Mouse (Mus musculus) forebrain, embryonic 16.5 days (tissue): ENCODE results near the gene Eps8. TPM values are rescaled to one million over a fixed set of nuclear protein-coding genes. Genes with fewer than 3 reads are reported as not detected.
"Not testable (repeated sequence)": the region's sequence is repeated elsewhere in the genome, so short reads cannot be mapped to it uniquely, and the experiment has no call there.

Experiments
- ATAC-seq: fragments of 200-750 bp; cut with Nextera tagmentation; 2 replicates; pipeline ENCODE4 v1.8.0; 2017; ENCODE audit warnings: mild to moderate bottlenecking, moderate library complexity
- H3K27ac ChIP-seq: fragments of 300-500 bp; sonication (generic); 2 replicates; pipeline ENCODE4 v1.5.1; 2014; ENCODE audit warnings: low read length, control low read depth
- H3K27me3 ChIP-seq: fragments of 300-500 bp; sonication (generic); replicated peaks from 2 replicates; pipeline ENCODE4 v1.6.1; 2014; ENCODE audit warnings: low read length; ENCODE audit not compliant: control insufficient read depth, insufficient read depth
- H3K36me3 ChIP-seq: fragments of 300-500 bp; sonication (generic); 2 replicates; pipeline ENCODE4 v1.6.1; 2014; ENCODE audit not compliant: control insufficient read depth, insufficient read depth
- H3K4me1 ChIP-seq: fragments of 300-500 bp; sonication (generic); replicated peaks from 2 replicates; pipeline ENCODE4 v1.6.1; 2014; ENCODE audit warnings: low read length; ENCODE audit not compliant: control insufficient read depth, insufficient read depth
- H3K4me2 ChIP-seq: fragments of 300-500 bp; sonication (generic); 2 replicates; pipeline ENCODE4 v1.6.1; 2014; ENCODE audit warnings: mild to moderate bottlenecking, low read length, control low read depth
- H3K4me3 ChIP-seq: fragments of 300-500 bp; sonication (generic); replicated peaks from 2 replicates; pipeline ENCODE4 v1.5.1; 2014; ENCODE audit warnings: mild to moderate bottlenecking, low read length, control low read depth
- H3K9ac ChIP-seq: fragments of 300-500 bp; sonication (generic); replicated peaks from 2 replicates; pipeline ENCODE4 v1.6.1; 2014; ENCODE audit warnings: low read depth, low read length, control low read depth
- H3K9me3 ChIP-seq: fragments of 300-500 bp; sonication (generic); 2 replicates; pipeline ENCODE4 v1.6.1; 2016; ENCODE audit warnings: low read length; ENCODE audit not compliant: control insufficient read depth
- WGBS: fragments of 180-500 bp; shearing (Covaris S2); extraction: QIAGEN DNeasy Blood & Tissue Kit; methylation state at CpG from one replicate; pipeline ENCODE4 v1.1.7; 2014; 5-methylcytosine and 5-hydroxymethylcytosine counted together
- polyA plus RNA-seq: library from polyadenylated mRNA; unstranded; fragments of >200 nt; fragmentation: Nextera tagmentation; extraction: Ambion mirVana; gene quantifications from 2 replicates; pipeline ENCODE4 v1.2.1, GENCODE M21; 2015

The Eps8 gene
- polyA plus RNA-seq, 1 experiment from 2014 or later: 20.9 TPM

- 7% methylated on average over 10 of the region's 10 CpGs for WGBS
- H3K4me3 ChIP-seq: no peak overlapping the region
- H3K9me3 ChIP-seq: no peaks in the 10 kb centered on the region
- H3K27ac ChIP-seq: no peak overlapping the region
- H3K36me3 ChIP-seq: no peaks in the 10 kb centered on the region
- peak; percentile 89 for ATAC-seq
- H3K4me1 ChIP-seq: no peaks in the 10 kb centered on the region
- H3K27me3 ChIP-seq: no peaks in the 10 kb centered on the region
- H3K9ac ChIP-seq: no peak overlapping the region
- H3K4me2 ChIP-seq: no peak overlapping the region
These were observed 199.1 kb downstream of the Eps8 start for GRCm38 (mm10) chr6:137455537-137456041.

DNA sequence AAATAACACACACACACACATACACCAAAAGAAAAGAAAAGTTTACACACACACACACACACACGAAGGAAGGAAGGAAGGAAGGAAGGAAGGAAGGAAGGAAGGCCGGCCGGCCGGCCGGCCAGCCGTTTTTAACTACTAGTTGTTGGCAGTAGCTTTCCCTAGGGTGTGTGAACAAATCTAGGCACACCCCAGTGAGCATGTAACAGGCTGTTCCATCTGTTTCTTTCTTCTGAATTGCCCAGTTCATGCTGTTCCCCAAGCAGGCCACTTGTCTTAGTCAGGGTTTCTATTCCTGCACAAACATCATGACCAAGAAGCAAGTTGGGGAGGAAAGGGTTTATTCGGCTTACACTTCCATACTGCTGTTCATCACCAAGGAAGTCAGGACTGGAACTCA is 208.6 kb downstream of the Eps8 start:
- not testable (repeated sequence) for H3K27ac ChIP-seq, H3K4me2 ChIP-seq, H3K4me3 ChIP-seq, H3K4me1 ChIP-seq, H3K9ac ChIP-seq, H3K9me3 ChIP-seq, H3K27me3 ChIP-seq
- ATAC-seq: peak; percentile 57; the same call in 1 of the 2 replicates
- peaks cover 12% of the 10 kb centered on the region for H3K36me3 ChIP-seq
- WGBS: 72% methylated on average over 6 of the region's 7 CpGs

GRCm38 (mm10) chr6:137443089-137443488 is 211.6 kb downstream of the Eps8 start:
- Histone ChIP-seq H3K4me2 (no peak overlapping the region), H3K27me3 (0 out of 2 replicates have a peak, but pooled peaks cover 2% of the 10 kb centered on the region), H3K4me1 (peaks cover 2% of the 10 kb centered on the region; the same call in 1 of the 2 replicates), H3K36me3 (peaks cover 12% of the 10 kb centered on the region), H3K27ac (no peak overlapping the region), H3K9me3 (no peaks in the 10 kb centered on the region), H3K9ac (no peak overlapping the region), H3K4me3 (no peak overlapping the region)
- no peak for ATAC-seq
- 90% methylated on average over 12 of the region's 12 CpGs for WGBS

DNA sequence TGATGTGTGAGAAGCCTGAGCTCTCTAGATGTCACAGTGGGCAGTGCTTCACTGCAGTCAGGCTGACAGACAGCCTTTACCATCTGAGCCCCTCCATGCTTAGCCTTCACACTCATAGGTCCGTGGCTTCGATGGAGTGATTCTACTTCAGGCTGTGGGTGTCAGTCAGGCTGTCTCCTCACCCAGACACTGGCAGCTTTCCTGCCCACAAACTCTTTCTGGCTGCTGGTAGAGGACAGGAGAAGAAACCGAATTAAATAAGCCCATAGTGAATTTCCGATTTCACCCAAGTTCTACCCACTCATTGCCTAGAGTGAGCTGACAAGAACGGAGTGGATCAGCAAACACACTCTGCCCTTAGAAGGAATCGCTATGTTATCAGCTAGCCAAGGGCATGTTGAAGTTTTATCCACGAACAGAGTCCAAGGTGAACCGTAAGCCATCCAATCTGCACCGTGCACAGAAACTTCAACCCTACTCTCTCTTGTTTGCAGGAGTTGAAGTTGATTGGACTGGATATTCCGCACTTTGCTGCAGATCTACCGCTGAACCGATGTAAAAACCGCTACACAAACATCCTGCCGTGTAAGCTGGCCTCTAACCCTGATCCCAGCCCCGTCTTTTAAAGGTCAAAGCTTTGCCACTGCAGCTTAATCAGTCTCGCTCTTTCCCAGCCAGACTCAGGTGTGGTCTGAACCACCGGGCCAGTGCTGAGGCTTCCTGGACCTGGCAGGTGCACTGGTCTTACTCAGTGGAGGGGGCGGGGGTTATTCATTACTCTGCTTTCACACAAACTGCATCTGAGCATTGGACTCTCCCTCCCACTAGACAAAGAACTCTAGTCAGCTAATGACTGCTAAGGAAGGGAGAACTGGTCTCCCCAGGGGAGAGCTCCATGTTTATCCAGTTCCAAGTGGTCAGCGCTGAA is 213.9 kb downstream of the Eps8 start:
- 85% methylated on average over 19 of the region's 19 CpGs for WGBS
- H3K4me2 ChIP-seq: no peak overlapping the region
- no peak overlapping the region for H3K27ac ChIP-seq
- H3K27me3 ChIP-seq: 0 out of 2 replicates have a peak, but pooled peaks cover 2% of the 10 kb centered on the region
- H3K4me3 ChIP-seq: no peak overlapping the region
- H3K9ac ChIP-seq: no peak overlapping the region
- H3K36me3 ChIP-seq: peaks cover 12% of the 10 kb centered on the region
- peaks cover 8% of the 10 kb centered on the region for H3K4me1 ChIP-seq
- H3K9me3 ChIP-seq: no peaks in the 10 kb centered on the region
- ATAC-seq: no peak

DNA sequence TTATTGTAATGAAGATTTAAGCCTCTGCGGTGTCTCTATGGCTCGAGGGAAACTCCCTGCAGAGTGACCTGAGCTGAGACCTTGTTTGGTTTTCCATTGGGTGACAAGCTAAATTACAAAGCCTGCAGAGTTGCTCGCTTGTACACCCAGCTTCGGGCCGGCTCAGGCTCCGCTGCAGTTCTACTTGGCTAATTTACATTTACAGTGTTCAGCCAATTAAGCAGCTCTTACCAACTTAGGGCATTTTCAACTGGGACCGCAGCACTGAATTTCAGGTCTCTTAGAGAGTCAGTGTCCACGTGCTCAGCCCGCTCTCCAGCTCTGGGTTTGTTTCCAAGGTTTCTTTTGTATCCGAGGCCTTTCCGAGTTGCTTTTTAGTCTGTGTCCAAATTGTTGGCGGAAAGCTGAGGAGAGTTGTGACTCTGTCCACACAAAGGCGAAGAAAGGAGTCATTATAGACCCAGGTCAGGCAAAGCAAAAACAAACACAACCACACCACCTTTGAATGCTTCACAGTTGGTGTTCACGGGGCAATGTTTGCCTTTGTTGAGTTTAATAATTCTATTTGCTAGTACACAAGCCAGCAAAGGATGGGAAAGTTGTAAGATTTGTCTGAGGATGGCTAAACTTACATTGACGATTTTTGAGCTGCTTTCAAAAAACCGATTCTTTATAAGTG is 216.6 kb downstream of the Eps8 start:
- H3K9me3 ChIP-seq: no peaks in the 10 kb centered on the region
- H3K27me3 ChIP-seq: 0 out of 2 replicates have a peak, but pooled peaks cover 2% of the 10 kb centered on the region
- peak overlapping the region; percentile 18 for H3K4me2 ChIP-seq
- WGBS: 8% methylated on average over 16 of the region's 16 CpGs
- peak; percentile 68 for ATAC-seq
- H3K9ac ChIP-seq: no peak overlapping the region
- no peak overlapping the region for H3K4me3 ChIP-seq
- H3K4me1 ChIP-seq: peaks cover 16% of the 10 kb centered on the region
- peaks cover 5% of the 10 kb centered on the region for H3K36me3 ChIP-seq
- H3K27ac ChIP-seq: no peak overlapping the region

- Histone ChIP-seq H3K9me3 (no peaks in the 10 kb centered on the region), H3K27ac (no peak overlapping the region), H3K9ac (no peak overlapping the region), H3K4me3 (no peak overlapping the region), H3K4me1 (peaks cover 16% of the 10 kb centered on the region), H3K27me3 (0 out of 2 replicates have a peak, but pooled peaks cover 2% of the 10 kb centered on the region), H3K36me3 (no peaks in the 10 kb centered on the region), H3K4me2 (peak overlapping the region; percentile 18)
- no peak for ATAC-seq
- WGBS: 57% methylated on average over 4 of the region's 4 CpGs
These were observed 217.2 kb downstream of the Eps8 start for GRCm38 (mm10) chr6:137437486-137437885.

DNA sequence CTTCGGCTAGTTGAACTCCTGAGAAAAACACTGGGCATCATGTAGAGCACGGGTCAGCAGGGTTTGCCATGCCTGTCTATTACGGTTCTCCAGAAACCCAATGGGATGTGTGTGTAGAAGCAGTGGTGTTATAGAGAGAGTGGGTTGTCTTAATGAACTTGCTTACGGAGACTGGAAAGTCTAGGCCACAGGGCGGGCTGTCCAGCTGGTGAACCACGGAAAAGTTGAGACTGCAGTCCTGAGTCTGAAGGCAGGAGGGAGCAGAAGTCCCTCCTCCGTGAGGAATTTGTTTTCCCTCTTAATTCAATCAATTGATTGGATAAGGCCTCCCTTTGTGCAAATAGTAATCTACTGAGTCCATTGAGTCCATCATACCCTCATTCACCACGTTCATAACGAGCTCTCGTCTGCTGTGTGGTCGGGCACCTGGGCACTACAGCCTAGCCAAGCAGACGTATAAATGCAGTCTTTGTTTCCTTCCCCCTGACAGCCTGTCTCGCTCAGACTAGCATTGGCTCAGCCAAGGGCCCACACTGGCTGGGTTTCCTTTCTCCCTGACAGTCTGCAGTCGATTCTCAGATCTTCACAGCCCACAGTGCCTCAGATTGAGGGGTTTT is 221.0 kb downstream of the Eps8 start:
- Histone ChIP-seq H3K36me3 (no peaks in the 10 kb centered on the region), H3K4me1 (peaks cover 16% of the 10 kb centered on the region), H3K4me3 (no peak overlapping the region), H3K27me3 (0 out of 2 replicates have a peak, but pooled peaks cover 2% of the 10 kb centered on the region), H3K4me2 (no peak overlapping the region), H3K9ac (0 out of 2 replicates have a peak overlapping the region, but pooled peaks have one; percentile 17), H3K9me3 (no peaks in the 10 kb centered on the region), H3K27ac (peak overlapping the region; percentile 60)
- WGBS: 24% methylated on average over 14 of the region's 14 CpGs
- ATAC-seq: peak; percentile 93
